Mouse (Mus musculus): Measurements from ENCODE around the gene Nutf2-ps1.

GRCm38 (mm10) chr19:53543602-53544001, 45.3 kb downstream of the Nutf2-ps1 start:
- TF ChIP-seq CTCF (IDR thresholded peaks at IDR 0.05; ENCODE audit: borderline replicate concordance, insufficient read depth, low read length) (no peak), POLR2A (IDR thresholded peaks at IDR 0.05; ENCODE audit: low read depth, low read length) (peak; percentile 19; the same call in 1 of the 2 replicates)

Measured in embryonic fibroblast, embryonic 13.5 days (primary cell).